ENCODE assay signal across 8 mouse cellular contexts in genomic region chrX:162643091-162643788, GRCm38 (mm10). TPM values are rescaled to one million over a fixed set of nuclear protein-coding genes. Genes with fewer than 3 reads are reported as not detected.
DNase-seq lines count a peak whose midpoint lies in the region; ATAC-seq lines count a peak whose summit lies in the region.

TSS of gene Reps2 (minus strand) at chrX:162643649.

- no peaks in the 10 kb centered on the region for H3K4me1 ChIP-seq in intestine, embryonic 14.5 days (replicated peaks; ENCODE audit: control insufficient read depth, insufficient read depth, low read length)
- peaks cover 7% of the 10 kb centered on the region for H3K4me1 ChIP-seq in megakaryocyte, embryonic 14.5 days

- H3K27me3 ChIP-seq in intestine, embryonic 14.5 days (replicated peaks; ENCODE audit: control insufficient read depth, insufficient read depth, low read length) = 0 out of 2 replicates have a peak, but pooled peaks cover 4% of the 10 kb centered on the region
- H3K27me3 ChIP-seq in megakaryocyte, embryonic 14.5 days (replicated peaks) = peaks cover 29% of the 10 kb centered on the region

- intact Hi-C loops in gastrocnemius, postnatal 14 days (cut with DNase I; ENCODE audit: low total_unique reads) = no loop called here
- intact Hi-C loops in left cerebral cortex, postnatal 10 days (cut with DNase I) = no loop called here

- no peak within 1 kb of the TSS for H3K27ac ChIP-seq in intestine, embryonic 14.5 days (ENCODE audit: low read depth)

- ATAC-seq in intestine, embryonic 14.5 days (replicated peaks; ENCODE audit: low FRiP score, low TSS enrichment, low read depth) = peak; percentile 96

- H3K4me3 ChIP-seq in intestine, embryonic 14.5 days (ENCODE audit: low read depth, low read length) = peak within 1 kb of the TSS; percentile 48
- H3K4me3 ChIP-seq in megakaryocyte, embryonic 14.5 days (replicated peaks) = peak within 1 kb of the TSS; percentile 90

- no peaks in the 10 kb centered on the region for H3K9me3 ChIP-seq in intestine, embryonic 14.5 days (ENCODE audit: control insufficient read depth, low read length)
- no peaks in the 10 kb centered on the region for H3K9me3 ChIP-seq in megakaryocyte, embryonic 14.5 days

- peak; percentile 80 for DNase-seq in adrenal gland, postnatal 10 days
- DNase-seq in embryo, embryonic 10.5 days (ENCODE audit: low spot score) = peak; percentile 84
- DNase-seq in gastrocnemius, postnatal 14 days = peak; percentile 82
- peak; percentile 79 for DNase-seq in intestine, embryonic 14.5 days (ENCODE audit: low spot score)
- DNase-seq in left cerebral cortex, postnatal 10 days (ENCODE audit: extremely low spot score in 1 of 2, low spot score in 2 of 2) = peak; percentile 33 to 88
- peak; percentile 78 for DNase-seq in right cerebral cortex, postnatal 25 days
- peak; percentile 59 to 76 for DNase-seq in urinary bladder, postnatal 36 days (ENCODE audit: low spot score in 2 of 2)

- H3K9ac ChIP-seq in intestine, embryonic 14.5 days (ENCODE audit: low read length) = peak within 1 kb of the TSS; percentile 38; the same call in 1 of the 2 replicates

- peak within 1 kb of the TSS; percentile 70 for H3K4me2 ChIP-seq in intestine, embryonic 14.5 days (ENCODE audit: low read length)

- H3K36me3 ChIP-seq in intestine, embryonic 14.5 days (ENCODE audit: control insufficient read depth, insufficient read depth, low read length) = no peaks in the 10 kb centered on the region
- no peaks in the 10 kb centered on the region for H3K36me3 ChIP-seq in megakaryocyte, embryonic 14.5 days (replicated peaks; ENCODE audit: low read length)

- WGBS in intestine, embryonic 14.5 days = 15% methylated on average over 44 of the region's 61 CpGs

RNA-seq across cellular contexts. Expression of gene Reps2, which starts in this region (rescaled TPM):
- 1 to 10 TPM; 4.0 to 6.2 TPM for total RNA-seq in adrenal gland, postnatal 10 days (2021)
- total RNA-seq in gastrocnemius, postnatal 14 days (2021) = 1 to 10 TPM; 1.7 to 2.9 TPM
- 0.66 and 1.1 TPM in 2 replicates for polyA plus RNA-seq in intestine, embryonic 14.5 days (2014; fragmentation: Nextera tagmentation; extraction: Ambion mirVana)
- total RNA-seq in left cerebral cortex, postnatal 10 days (2021) = 10 to 100 TPM; 84.1 to 89.3 TPM
- polyA plus RNA-seq in megakaryocyte, embryonic 14.5 days (2012; ENCODE audit: insufficient read depth, low replicate concordance) = not detected in 2 replicates

Comparison
In these comparisons a context has a peak if more than half of its experiments do, and no peak if none do; other contexts are left out.
1. RNA of gene Reps2 (total RNA-seq): 84.1 to 89.3 TPM in left cerebral cortex, postnatal 10 days; 4.0 to 6.2 TPM in adrenal gland, postnatal 10 days and 1.7 to 2.9 TPM in gastrocnemius, postnatal 14 days; every median in the first group is over 10 times any median in the second.
2. Peak in every context shown above with its lines, with median percentiles within 50 percentile points of each other: DNase-seq.